Mouse (Mus musculus) heart, postnatal 0 days (tissue): ENCODE results near the gene Zfp78. TPM values are rescaled to one million over a fixed set of nuclear protein-coding genes. Genes with fewer than 3 reads are reported as not detected.
A peak's percentile ranks its signal among the peaks of the same experiment; 100 is the strongest.

ENCODE experiments used
- ATAC-seq: fragments of 200-750 bp; cut with Nextera tagmentation; 2 replicates; pipeline ENCODE4 v1.8.0; 2017; ENCODE audit warnings: low read depth, moderate number of reproducible peaks, moderate library complexity; ENCODE audit not compliant: insufficient read depth
- DNase-seq: peaks from one replicate; pipeline ENCODE4 v3.0.0-alpha.2; 2016; ENCODE audit warnings: low spot score
- H3K27ac ChIP-seq: fragments of 300-500 bp; sonication (generic); 2 replicates; pipeline ENCODE4 v1.5.1; 2014; ENCODE audit warnings: low read depth, mild to moderate bottlenecking
- H3K27me3 ChIP-seq: fragments of 300-500 bp; sonication (generic); 2 replicates; pipeline ENCODE4 v1.6.1; 2014; ENCODE audit warnings: low read length, mixed read lengths; ENCODE audit not compliant: control insufficient read depth, insufficient read depth
- H3K36me3 ChIP-seq: fragments of 300-500 bp; sonication (generic); replicated peaks from 2 replicates; pipeline ENCODE4 v1.6.1; 2014; ENCODE audit warnings: low read length, mixed read lengths; ENCODE audit not compliant: control insufficient read depth, insufficient read depth
- H3K4me1 ChIP-seq: fragments of 300-500 bp; sonication (generic); 2 replicates; pipeline ENCODE4 v1.6.1; 2014; ENCODE audit warnings: antibody characterized with exemption; ENCODE audit not compliant: control insufficient read depth, insufficient read depth
- H3K4me2 ChIP-seq: fragments of 300-500 bp; sonication (generic); 2 replicates; pipeline ENCODE4 v1.6.1; 2014; ENCODE audit warnings: low read depth, mild to moderate bottlenecking, low read length, moderate library complexity
- H3K4me3 ChIP-seq: fragments of 300-500 bp; sonication (generic); 2 replicates; pipeline ENCODE4 v1.5.1; 2014; ENCODE audit warnings: low read depth, low read length
- H3K9ac ChIP-seq: fragments of 300-500 bp; sonication (generic); replicated peaks from 2 replicates; pipeline ENCODE4 v1.6.1; 2014; ENCODE audit warnings: low read depth, low read length, mixed read lengths
- H3K9me3 ChIP-seq: fragments of 300-500 bp; sonication (generic); replicated peaks from 2 replicates; pipeline ENCODE4 v1.6.1; 2016; ENCODE audit warnings: low read length; ENCODE audit not compliant: control insufficient read depth
- CTCF ChIP-seq: IDR thresholded peaks from 2 replicates; pipeline ENCODE4 v1.5.1; 2016; ENCODE audit warnings: antibody characterized with exemption, control low read depth, low read depth
- EP300 ChIP-seq: IDR thresholded peaks from 2 replicates; pipeline ENCODE4 v1.6.1; 2016; ENCODE audit warnings: antibody characterized with exemption, low read depth
- WGBS: fragments of 180-500 bp; shearing (Covaris S2); extraction: QIAGEN DNeasy Blood & Tissue Kit; methylation state at CpG from one replicate; pipeline ENCODE4 v1.1.7; 2014; 5-methylcytosine and 5-hydroxymethylcytosine counted together
- polyA plus RNA-seq: library from polyadenylated mRNA; unstranded; fragments of >200 nt; fragmentation: Nextera tagmentation; extraction: Ambion mirVana; gene quantifications from 2 replicates; pipeline ENCODE4 v1.2.1, GENCODE M21; 2015
- total RNA-seq: library from RNA; depleted of rRNA; stranded (reverse); fragments of >200 nt; gene quantifications from 2 replicates; pipeline ENCODE4 v1.2.3, GENCODE M21; 2014; ENCODE audit warnings: low replicate concordance

Gene Zfp78
- total and polyA plus RNA-seq, 2 experiments from 2014 or later: 0.11 to 0.94 TPM

GRCm38 (mm10) chr7:6389449-6389848, 26.4 kb downstream of the Zfp78 start:
- DNase-seq (no peak), ATAC-seq (no peak)
- Histone ChIP-seq H3K27ac (no peak overlapping the region), H3K4me1 (no peaks in the 10 kb centered on the region), H3K4me3 (no peak overlapping the region), H3K36me3 (peaks cover 57% of the 10 kb centered on the region), H3K27me3 (no peaks in the 10 kb centered on the region), H3K4me2 (no peak overlapping the region), H3K9ac (no peak overlapping the region), H3K9me3 (no peaks in the 10 kb centered on the region)
- no peak for TF ChIP-seq CTCF
- no peak for TF ChIP-seq EP300
- 65% methylated on average over 5 of the region's 5 CpGs for WGBS

GRCm38 (mm10) chr7:6397996-6398975, 35.2 kb downstream of the Zfp78 start, which contains the start of gene Smim17:
Gene Smim17 (plus strand): TSS chr7:6398715.
- Histone ChIP-seq H3K9ac (no peak within 1 kb of the TSS), H3K4me2 (peak within 1 kb of the TSS; percentile 59), H3K36me3 (peaks cover 28% of the 10 kb centered on the region), H3K27ac (no peak within 1 kb of the TSS), H3K27me3 (no peaks in the 10 kb centered on the region), H3K4me3 (peak within 1 kb of the TSS; percentile 35), H3K9me3 (no peaks in the 10 kb centered on the region), H3K4me1 (no peaks in the 10 kb centered on the region)
- WGBS: 26% methylated on average over 25 of the region's 25 CpGs
- ATAC-seq (no peak), DNase-seq (peak; percentile 22)
- TF ChIP-seq EP300 (no peak), CTCF (no peak)

GRCm38 (mm10) chr7:6410043-6410442, 47.0 kb downstream of the Zfp78 start, which contains the start of gene Gm20715:
Gene Gm20715 (plus strand): TSS chr7:6410277.
- no peak for TF ChIP-seq EP300
- no peak for TF ChIP-seq CTCF
- under 1% methylated on average over 17 of the region's 17 CpGs for WGBS
- peak; percentile 90 for DNase-seq
- Histone ChIP-seq H3K4me2 (no peak within 1 kb of the TSS), H3K9me3 (no peaks in the 10 kb centered on the region), H3K4me3 (no peak within 1 kb of the TSS), H3K4me1 (no peaks in the 10 kb centered on the region), H3K27ac (no peak within 1 kb of the TSS), H3K9ac (no peak within 1 kb of the TSS), H3K36me3 (no peaks in the 10 kb centered on the region), H3K27me3 (no peaks in the 10 kb centered on the region)
- ATAC-seq: peak; percentile 97

- H3K27me3 ChIP-seq: no peaks in the 10 kb centered on the region
- no peak overlapping the region for H3K4me3 ChIP-seq
- no peaks in the 10 kb centered on the region for H3K36me3 ChIP-seq
- no peak overlapping the region for H3K9ac ChIP-seq
- no peak overlapping the region for H3K4me2 ChIP-seq
- H3K9me3 ChIP-seq: no peaks in the 10 kb centered on the region
- TF ChIP-seq CTCF: no peak
- TF ChIP-seq EP300: no peak
- DNase-seq (no peak), ATAC-seq (no peak)
- 8% methylated on average over 21 of the region's 22 CpGs for WGBS
- H3K4me1 ChIP-seq: no peaks in the 10 kb centered on the region
- H3K27ac ChIP-seq: no peak overlapping the region
Measured at GRCm38 (mm10) chr7:6414626-6415441, 51.8 kb downstream of the Zfp78 start.

- H3K4me2 ChIP-seq: no peak overlapping the region
- no peaks in the 10 kb centered on the region for H3K27me3 ChIP-seq
- TF ChIP-seq CTCF (no peak), EP300 (no peak)
- no peaks in the 10 kb centered on the region for H3K36me3 ChIP-seq
- WGBS: 11% methylated on average over 8 of the region's 8 CpGs
- no peak for DNase-seq
- H3K9ac ChIP-seq: no peak overlapping the region
- H3K27ac ChIP-seq: no peak overlapping the region
- no peak overlapping the region for H3K4me3 ChIP-seq
- no peaks in the 10 kb centered on the region for H3K9me3 ChIP-seq
- ATAC-seq: no peak
- no peaks in the 10 kb centered on the region for H3K4me1 ChIP-seq
Measured at GRCm38 (mm10) chr7:6415442-6415787, 52.3 kb downstream of the Zfp78 start.
